11 mouse cellular contexts compared by ENCODE assay signal in the genomic region with DNA sequence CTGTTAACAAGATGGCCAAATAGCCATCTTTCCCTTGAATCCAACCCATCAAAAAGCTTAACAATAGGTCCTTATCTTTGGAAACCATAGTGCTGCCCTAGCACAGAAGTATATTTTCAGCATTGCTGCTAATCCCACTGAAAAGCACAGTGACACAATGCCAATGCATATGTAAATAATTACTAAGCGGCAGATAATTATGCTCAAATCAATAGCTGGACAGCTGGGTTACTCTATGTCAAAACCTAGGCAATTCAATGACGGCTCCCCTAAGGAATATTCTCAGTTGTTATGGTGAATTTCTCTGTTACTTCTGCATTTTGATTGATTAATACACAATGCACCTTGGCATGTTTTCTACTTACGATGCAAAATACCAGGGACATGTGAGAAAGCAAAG.
"Had no signal": no experiment of that assay in that cellular context is flagged by ENCODE, and none has a peak within 500 bp of the region (broad histone marks: within the 10 kb centered on the region; RNA-seq: fewer than 3 reads in every experiment).

No protein-coding gene starts in this region.

- ATAC-seq: liver, embryonic 12.5 days had no signal

- H3K27ac ChIP-seq: limb, embryonic 15.5 days; liver, embryonic 12.5 days; lung, embryonic 15.5 days; macrophage; neural tube, embryonic 12.5 days; stomach, postnatal 0 days had no signal

- H3K4me2 ChIP-seq: limb, embryonic 15.5 days; liver, embryonic 12.5 days; lung, embryonic 15.5 days; neural tube, embryonic 12.5 days had no signal

- H3K27me3 ChIP-seq: limb, embryonic 15.5 days; liver, embryonic 12.5 days; lung, embryonic 15.5 days; megakaryocyte, embryonic 14.5 days; neural tube, embryonic 12.5 days had no signal

- H3K36me3 ChIP-seq: limb, embryonic 15.5 days; liver, embryonic 12.5 days; lung, embryonic 15.5 days; neural tube, embryonic 12.5 days had no signal

- H3K9ac ChIP-seq: limb, embryonic 15.5 days; liver, embryonic 12.5 days; lung, embryonic 15.5 days; neural tube, embryonic 12.5 days had no signal

- DNase-seq: kidney, adult 8-10 months; kidney, postnatal 25 days; lung, postnatal 14 days; thymus, postnatal 25 days had no signal

- H3K4me3 ChIP-seq: limb, embryonic 15.5 days; liver, embryonic 12.5 days; lung, embryonic 15.5 days; megakaryocyte, embryonic 14.5 days; neural tube, embryonic 12.5 days had no signal

- H3K9me3 ChIP-seq: limb, embryonic 15.5 days; liver, embryonic 12.5 days; lung, embryonic 15.5 days; megakaryocyte, embryonic 14.5 days; neural tube, embryonic 12.5 days had no signal

- H3K4me1 ChIP-seq: limb, embryonic 15.5 days; liver, embryonic 12.5 days; lung, embryonic 15.5 days; megakaryocyte, embryonic 14.5 days; neural tube, embryonic 12.5 days had no signal
